Mouse (Mus musculus): ENCODE data around the gene Aqp9. TPM values are rescaled to one million over a fixed set of nuclear protein-coding genes. Genes with fewer than 3 reads are reported as not detected.

Gene Aqp9
- polyA plus RNA-seq, 1 experiment from 2014 or later = not detected

- H3K9ac ChIP-seq (ENCODE audit: low read depth, low read length) = no peak overlapping the region
- no peak overlapping the region for H3K4me2 ChIP-seq (replicated peaks; ENCODE audit: low read depth, low read length)
- DNase-seq (ENCODE audit: low spot score) (no peak), ATAC-seq (ENCODE audit: low FRiP score) (no peak)
- no peak overlapping the region for H3K4me3 ChIP-seq (ENCODE audit: low read depth, low read length)
- no peaks in the 10 kb centered on the region for H3K27me3 ChIP-seq (ENCODE audit: control insufficient read depth, insufficient read depth, low read length)
- no peaks in the 10 kb centered on the region for H3K4me1 ChIP-seq (replicated peaks; ENCODE audit: control insufficient read depth, insufficient read depth, low read length)
- no peaks in the 10 kb centered on the region for H3K9me3 ChIP-seq (ENCODE audit: control insufficient read depth, low read length)
- WGBS = 81% methylated on average over 9 of the region's 9 CpGs
- no peaks in the 10 kb centered on the region for H3K36me3 ChIP-seq (ENCODE audit: control insufficient read depth, insufficient read depth, low read length)
- H3K27ac ChIP-seq (ENCODE audit: low read depth, low read length) = no peak overlapping the region
Measured at GRCm38 (mm10) chr9:71156447-71157035, 11.9 kb downstream of the Aqp9 start.

- Histone ChIP-seq H3K27ac (ENCODE audit: low read depth, low read length) (no peak overlapping the region), H3K4me2 (replicated peaks; ENCODE audit: low read depth, low read length) (no peak overlapping the region), H3K4me3 (ENCODE audit: low read depth, low read length) (no peak overlapping the region), H3K9ac (ENCODE audit: low read depth, low read length) (no peak overlapping the region), H3K36me3 (ENCODE audit: control insufficient read depth, insufficient read depth, low read length) (no peaks in the 10 kb centered on the region), H3K4me1 (replicated peaks; ENCODE audit: control insufficient read depth, insufficient read depth, low read length) (no peaks in the 10 kb centered on the region), H3K9me3 (ENCODE audit: control insufficient read depth, low read length) (no peaks in the 10 kb centered on the region), H3K27me3 (ENCODE audit: control insufficient read depth, insufficient read depth, low read length) (no peaks in the 10 kb centered on the region)
- DNase-seq (ENCODE audit: low spot score) = no peak
- ATAC-seq (ENCODE audit: low FRiP score) = no peak
- 85% methylated on average over 7 of the region's 7 CpGs for WGBS
Measured at GRCm38 (mm10) chr9:71155399-71156005, 13.0 kb downstream of the Aqp9 start.

GRCm38 (mm10) chr9:71151386-71151785 is 17.1 kb downstream of the Aqp9 start:
- H3K27me3 ChIP-seq (ENCODE audit: control insufficient read depth, insufficient read depth, low read length) = no peaks in the 10 kb centered on the region
- H3K4me3 ChIP-seq (ENCODE audit: low read depth, low read length) = no peak overlapping the region
- ATAC-seq (ENCODE audit: low FRiP score) (no peak), DNase-seq (ENCODE audit: low spot score) (no peak)
- H3K9me3 ChIP-seq (ENCODE audit: control insufficient read depth, low read length) = no peaks in the 10 kb centered on the region
- no peak overlapping the region for H3K27ac ChIP-seq (ENCODE audit: low read depth, low read length)
- H3K4me2 ChIP-seq (replicated peaks; ENCODE audit: low read depth, low read length) = no peak overlapping the region
- no peak overlapping the region for H3K9ac ChIP-seq (ENCODE audit: low read depth, low read length)
- WGBS = 44% methylated on average over 6 of the region's 6 CpGs
- H3K36me3 ChIP-seq (ENCODE audit: control insufficient read depth, insufficient read depth, low read length) = no peaks in the 10 kb centered on the region
- H3K4me1 ChIP-seq (replicated peaks; ENCODE audit: control insufficient read depth, insufficient read depth, low read length) = no peaks in the 10 kb centered on the region

GRCm38 (mm10) chr9:71150175-71150574 is 18.3 kb downstream of the Aqp9 start:
- Histone ChIP-seq H3K27me3 (ENCODE audit: control insufficient read depth, insufficient read depth, low read length) (no peaks in the 10 kb centered on the region), H3K4me1 (replicated peaks; ENCODE audit: control insufficient read depth, insufficient read depth, low read length) (no peaks in the 10 kb centered on the region), H3K27ac (ENCODE audit: low read depth, low read length) (no peak overlapping the region), H3K9me3 (ENCODE audit: control insufficient read depth, low read length) (no peaks in the 10 kb centered on the region), H3K36me3 (ENCODE audit: control insufficient read depth, insufficient read depth, low read length) (no peaks in the 10 kb centered on the region), H3K4me3 (ENCODE audit: low read depth, low read length) (no peak overlapping the region), H3K9ac (ENCODE audit: low read depth, low read length) (no peak overlapping the region), H3K4me2 (replicated peaks; ENCODE audit: low read depth, low read length) (no peak overlapping the region)
- WGBS = 85% methylated on average over 4 of the region's 4 CpGs
- ATAC-seq (ENCODE audit: low FRiP score) (no peak), DNase-seq (ENCODE audit: low spot score) (no peak)

GRCm38 (mm10) chr9:71148890-71149289 is 19.6 kb downstream of the Aqp9 start:
- H3K9me3 ChIP-seq (ENCODE audit: control insufficient read depth, low read length) = no peaks in the 10 kb centered on the region
- H3K4me2 ChIP-seq (replicated peaks; ENCODE audit: low read depth, low read length) = no peak overlapping the region
- H3K9ac ChIP-seq (ENCODE audit: low read depth, low read length) = no peak overlapping the region
- H3K4me1 ChIP-seq (replicated peaks; ENCODE audit: control insufficient read depth, insufficient read depth, low read length) = no peaks in the 10 kb centered on the region
- DNase-seq (ENCODE audit: low spot score) (no peak), ATAC-seq (ENCODE audit: low FRiP score) (no peak)
- H3K4me3 ChIP-seq (ENCODE audit: low read depth, low read length) = no peak overlapping the region
- no peak overlapping the region for H3K27ac ChIP-seq (ENCODE audit: low read depth, low read length)
- H3K27me3 ChIP-seq (ENCODE audit: control insufficient read depth, insufficient read depth, low read length) = no peaks in the 10 kb centered on the region
- no peaks in the 10 kb centered on the region for H3K36me3 ChIP-seq (ENCODE audit: control insufficient read depth, insufficient read depth, low read length)

GRCm38 (mm10) chr9:71146210-71146609 is 22.3 kb downstream of the Aqp9 start:
- WGBS = 88% methylated on average over 10 of the region's 10 CpGs
- Histone ChIP-seq H3K4me3 (ENCODE audit: low read depth, low read length) (no peak overlapping the region), H3K36me3 (ENCODE audit: control insufficient read depth, insufficient read depth, low read length) (no peaks in the 10 kb centered on the region), H3K27me3 (ENCODE audit: control insufficient read depth, insufficient read depth, low read length) (no peaks in the 10 kb centered on the region), H3K9ac (ENCODE audit: low read depth, low read length) (no peak overlapping the region), H3K4me2 (replicated peaks; ENCODE audit: low read depth, low read length) (no peak overlapping the region), H3K4me1 (replicated peaks; ENCODE audit: control insufficient read depth, insufficient read depth, low read length) (no peaks in the 10 kb centered on the region), H3K9me3 (ENCODE audit: control insufficient read depth, low read length) (no peaks in the 10 kb centered on the region), H3K27ac (ENCODE audit: low read depth, low read length) (no peak overlapping the region)
- no peak for ATAC-seq (ENCODE audit: low FRiP score)
- DNase-seq (ENCODE audit: low spot score) = no peak

GRCm38 (mm10) chr9:71140205-71140604 is 28.3 kb downstream of the Aqp9 start:
- no peaks in the 10 kb centered on the region for H3K27me3 ChIP-seq (ENCODE audit: control insufficient read depth, insufficient read depth, low read length)
- DNase-seq (ENCODE audit: low spot score) (no peak), ATAC-seq (ENCODE audit: low FRiP score) (no peak)
- no peak overlapping the region for H3K27ac ChIP-seq (ENCODE audit: low read depth, low read length)
- no peaks in the 10 kb centered on the region for H3K9me3 ChIP-seq (ENCODE audit: control insufficient read depth, low read length)
- H3K4me1 ChIP-seq (replicated peaks; ENCODE audit: control insufficient read depth, insufficient read depth, low read length) = no peaks in the 10 kb centered on the region
- H3K4me3 ChIP-seq (ENCODE audit: low read depth, low read length) = no peak overlapping the region
- no peak overlapping the region for H3K9ac ChIP-seq (ENCODE audit: low read depth, low read length)
- H3K4me2 ChIP-seq (replicated peaks; ENCODE audit: low read depth, low read length) = no peak overlapping the region
- H3K36me3 ChIP-seq (ENCODE audit: control insufficient read depth, insufficient read depth, low read length) = no peaks in the 10 kb centered on the region
- 91% methylated on average over 8 of the region's 8 CpGs for WGBS

GRCm38 (mm10) chr9:71138936-71139335 is 29.5 kb downstream of the Aqp9 start:
- H3K27me3 ChIP-seq (ENCODE audit: control insufficient read depth, insufficient read depth, low read length) = no peaks in the 10 kb centered on the region
- H3K4me3 ChIP-seq (ENCODE audit: low read depth, low read length) = no peak overlapping the region
- no peak for ATAC-seq (ENCODE audit: low FRiP score)
- no peak overlapping the region for H3K4me2 ChIP-seq (replicated peaks; ENCODE audit: low read depth, low read length)
- no peak overlapping the region for H3K9ac ChIP-seq (ENCODE audit: low read depth, low read length)
- no peaks in the 10 kb centered on the region for H3K36me3 ChIP-seq (ENCODE audit: control insufficient read depth, insufficient read depth, low read length)
- no peak for DNase-seq (ENCODE audit: low spot score)
- 85% methylated on average over 2 of the region's 2 CpGs for WGBS
- H3K27ac ChIP-seq (ENCODE audit: low read depth, low read length) = no peak overlapping the region
- H3K9me3 ChIP-seq (ENCODE audit: control insufficient read depth, low read length) = no peaks in the 10 kb centered on the region
- H3K4me1 ChIP-seq (replicated peaks; ENCODE audit: control insufficient read depth, insufficient read depth, low read length) = no peaks in the 10 kb centered on the region

- Histone ChIP-seq H3K4me1 (replicated peaks; ENCODE audit: control insufficient read depth, insufficient read depth, low read length) (no peaks in the 10 kb centered on the region), H3K27me3 (ENCODE audit: control insufficient read depth, insufficient read depth, low read length) (no peaks in the 10 kb centered on the region), H3K36me3 (ENCODE audit: control insufficient read depth, insufficient read depth, low read length) (no peaks in the 10 kb centered on the region), H3K9me3 (ENCODE audit: control insufficient read depth, low read length) (no peaks in the 10 kb centered on the region), H3K27ac (ENCODE audit: low read depth, low read length) (no peak overlapping the region), H3K9ac (ENCODE audit: low read depth, low read length) (no peak overlapping the region), H3K4me3 (ENCODE audit: low read depth, low read length) (no peak overlapping the region), H3K4me2 (replicated peaks; ENCODE audit: low read depth, low read length) (no peak overlapping the region)
- DNase-seq (ENCODE audit: low spot score) (no peak), ATAC-seq (ENCODE audit: low FRiP score) (no peak)
- WGBS = 76% methylated on average over 6 of the region's 6 CpGs
Measured at GRCm38 (mm10) chr9:71137267-71137945, 31.1 kb downstream of the Aqp9 start.
